Mouse (Mus musculus): Measurements from ENCODE around the gene Cxcl15. TPM values are rescaled to one million over a fixed set of nuclear protein-coding genes. Genes with fewer than 3 reads are reported as not detected.

The Cxcl15 gene
- polyA plus RNA-seq, 1 experiment from 2014 or later: 1.9 TPM

- Histone ChIP-seq H3K9ac (ENCODE audit: low read length) (no peak overlapping the region), H3K36me3 (ENCODE audit: control insufficient read depth, insufficient read depth, low read length) (no peaks in the 10 kb centered on the region), H3K4me1 (ENCODE audit: control insufficient read depth, insufficient read depth, low read length) (no peaks in the 10 kb centered on the region), H3K4me3 (replicated peaks; ENCODE audit: low read length) (no peak overlapping the region), H3K27me3 (ENCODE audit: control insufficient read depth, insufficient read depth, low read length) (no peaks in the 10 kb centered on the region), H3K27ac (ENCODE audit: low read length) (no peak overlapping the region), H3K9me3 (replicated peaks; ENCODE audit: control insufficient read depth, low read length) (no peaks in the 10 kb centered on the region), H3K4me2 (ENCODE audit: low read depth, low read length) (no peak overlapping the region)
- no peak; the same call in 1 of the 2 replicates for ATAC-seq (ENCODE audit: insufficient read depth, low FRiP score)
- 40% methylated on average over 8 of the region's 8 CpGs for WGBS
Observed at GRCm38 (mm10) chr5:90765821-90766606, 28.3 kb upstream of the Cxcl15 start.

GRCm38 (mm10) chr5:90768218-90768617 lies 26.1 kb upstream of the Cxcl15 start, which contains the start of gene Ppbp:
Gene Ppbp (plus strand): TSS chr5:90768518.
- H3K4me2 ChIP-seq (ENCODE audit: low read depth, low read length): no peak within 1 kb of the TSS
- no peak within 1 kb of the TSS for H3K9ac ChIP-seq (ENCODE audit: low read length)
- no peak within 1 kb of the TSS for H3K27ac ChIP-seq (ENCODE audit: low read length)
- no peaks in the 10 kb centered on the region for H3K36me3 ChIP-seq (ENCODE audit: control insufficient read depth, insufficient read depth, low read length)
- WGBS: 57% methylated on average over 3 of the region's 3 CpGs
- H3K27me3 ChIP-seq (ENCODE audit: control insufficient read depth, insufficient read depth, low read length): no peaks in the 10 kb centered on the region
- ATAC-seq (ENCODE audit: insufficient read depth, low FRiP score): no peak
- H3K4me1 ChIP-seq (ENCODE audit: control insufficient read depth, insufficient read depth, low read length): peaks cover 7% of the 10 kb centered on the region; the same call in 1 of the 2 replicates
- no peak within 1 kb of the TSS for H3K4me3 ChIP-seq (replicated peaks; ENCODE audit: low read length)
- H3K9me3 ChIP-seq (replicated peaks; ENCODE audit: control insufficient read depth, low read length): no peaks in the 10 kb centered on the region

GRCm38 (mm10) chr5:90771369-90771768 lies 23.0 kb upstream of the Cxcl15 start:
- peaks cover 7% of the 10 kb centered on the region; the same call in 1 of the 2 replicates for H3K4me1 ChIP-seq (ENCODE audit: control insufficient read depth, insufficient read depth, low read length)
- 70% methylated on average over 3 of the region's 3 CpGs for WGBS
- H3K27ac ChIP-seq (ENCODE audit: low read length): no peak overlapping the region
- ATAC-seq (ENCODE audit: insufficient read depth, low FRiP score): no peak
- no peaks in the 10 kb centered on the region for H3K27me3 ChIP-seq (ENCODE audit: control insufficient read depth, insufficient read depth, low read length)
- no peak overlapping the region for H3K4me2 ChIP-seq (ENCODE audit: low read depth, low read length)
- H3K9me3 ChIP-seq (replicated peaks; ENCODE audit: control insufficient read depth, low read length): no peaks in the 10 kb centered on the region
- no peaks in the 10 kb centered on the region for H3K36me3 ChIP-seq (ENCODE audit: control insufficient read depth, insufficient read depth, low read length)
- H3K4me3 ChIP-seq (replicated peaks; ENCODE audit: low read length): no peak overlapping the region
- no peak overlapping the region for H3K9ac ChIP-seq (ENCODE audit: low read length)

GRCm38 (mm10) chr5:90771880-90772653 lies 22.3 kb upstream of the Cxcl15 start, which contains the start of gene Pf4:
Gene Pf4 (plus strand): TSS chr5:90772435.
- no peak within 1 kb of the TSS; the same call in 1 of the 2 replicates for H3K9ac ChIP-seq (ENCODE audit: low read length)
- ATAC-seq (ENCODE audit: insufficient read depth, low FRiP score): no peak
- H3K27ac ChIP-seq (ENCODE audit: low read length): no peak within 1 kb of the TSS
- no peak within 1 kb of the TSS for H3K4me2 ChIP-seq (ENCODE audit: low read depth, low read length)
- peaks cover 7% of the 10 kb centered on the region; the same call in 1 of the 2 replicates for H3K4me1 ChIP-seq (ENCODE audit: control insufficient read depth, insufficient read depth, low read length)
- no peak within 1 kb of the TSS for H3K4me3 ChIP-seq (replicated peaks; ENCODE audit: low read length)
- H3K36me3 ChIP-seq (ENCODE audit: control insufficient read depth, insufficient read depth, low read length): no peaks in the 10 kb centered on the region
- H3K9me3 ChIP-seq (replicated peaks; ENCODE audit: control insufficient read depth, low read length): no peaks in the 10 kb centered on the region
- no peaks in the 10 kb centered on the region for H3K27me3 ChIP-seq (ENCODE audit: control insufficient read depth, insufficient read depth, low read length)
- 70% methylated on average over 16 of the region's 16 CpGs for WGBS

GRCm38 (mm10) chr5:90775562-90775961 lies 18.8 kb upstream of the Cxcl15 start:
- Histone ChIP-seq H3K4me1 (ENCODE audit: control insufficient read depth, insufficient read depth, low read length) (peaks cover 7% of the 10 kb centered on the region; the same call in 1 of the 2 replicates), H3K27ac (ENCODE audit: low read length) (no peak overlapping the region), H3K4me2 (ENCODE audit: low read depth, low read length) (no peak overlapping the region), H3K36me3 (ENCODE audit: control insufficient read depth, insufficient read depth, low read length) (no peaks in the 10 kb centered on the region), H3K9ac (ENCODE audit: low read length) (no peak overlapping the region), H3K9me3 (replicated peaks; ENCODE audit: control insufficient read depth, low read length) (no peaks in the 10 kb centered on the region), H3K27me3 (ENCODE audit: control insufficient read depth, insufficient read depth, low read length) (no peaks in the 10 kb centered on the region), H3K4me3 (replicated peaks; ENCODE audit: low read length) (no peak overlapping the region)
- WGBS: 80% methylated on average over 5 of the region's 5 CpGs
- ATAC-seq (ENCODE audit: insufficient read depth, low FRiP score): no peak

- no peak overlapping the region for H3K27ac ChIP-seq (ENCODE audit: low read length)
- H3K36me3 ChIP-seq (ENCODE audit: control insufficient read depth, insufficient read depth, low read length): no peaks in the 10 kb centered on the region
- 82% methylated on average over 10 of the region's 10 CpGs for WGBS
- ATAC-seq (ENCODE audit: insufficient read depth, low FRiP score): no peak
- no peaks in the 10 kb centered on the region for H3K9me3 ChIP-seq (replicated peaks; ENCODE audit: control insufficient read depth, low read length)
- H3K4me3 ChIP-seq (replicated peaks; ENCODE audit: low read length): no peak overlapping the region
- H3K9ac ChIP-seq (ENCODE audit: low read length): no peak overlapping the region
- H3K4me2 ChIP-seq (ENCODE audit: low read depth, low read length): no peak overlapping the region
- peaks cover 4% of the 10 kb centered on the region; the same call in 1 of the 2 replicates for H3K4me1 ChIP-seq (ENCODE audit: control insufficient read depth, insufficient read depth, low read length)
- H3K27me3 ChIP-seq (ENCODE audit: control insufficient read depth, insufficient read depth, low read length): no peaks in the 10 kb centered on the region
Observed at GRCm38 (mm10) chr5:90777621-90778020, 16.7 kb upstream of the Cxcl15 start.

- 62% methylated on average over 6 of the region's 6 CpGs for WGBS
- H3K9me3 ChIP-seq (replicated peaks; ENCODE audit: control insufficient read depth, low read length): no peaks in the 10 kb centered on the region
Observed at GRCm38 (mm10) chr5:90778856-90779255, 15.5 kb upstream of the Cxcl15 start.

GRCm38 (mm10) chr5:90783697-90784096 lies 10.6 kb upstream of the Cxcl15 start:
- no peak for ATAC-seq (ENCODE audit: insufficient read depth, low FRiP score)
- H3K27ac ChIP-seq (ENCODE audit: low read length): no peak overlapping the region

More at GRCm38 (mm10) chr5:90778856-90779255, 15.5 kb upstream of the Cxcl15 start:
- Histone ChIP-seq H3K4me2 (ENCODE audit: low read depth, low read length) (no peak overlapping the region), H3K36me3 (ENCODE audit: control insufficient read depth, insufficient read depth, low read length) (no peaks in the 10 kb centered on the region), H3K27ac (ENCODE audit: low read length) (no peak overlapping the region), H3K9ac (ENCODE audit: low read length) (no peak overlapping the region), H3K27me3 (ENCODE audit: control insufficient read depth, insufficient read depth, low read length) (no peaks in the 10 kb centered on the region), H3K4me1 (ENCODE audit: control insufficient read depth, insufficient read depth, low read length) (no peaks in the 10 kb centered on the region), H3K4me3 (replicated peaks; ENCODE audit: low read length) (no peak overlapping the region)
- no peak for ATAC-seq (ENCODE audit: insufficient read depth, low FRiP score)

More at GRCm38 (mm10) chr5:90783697-90784096, 10.6 kb upstream of the Cxcl15 start:
- WGBS: 71% methylated on average over 3 of the region's 3 CpGs
- Histone ChIP-seq H3K4me1 (ENCODE audit: control insufficient read depth, insufficient read depth, low read length) (peaks cover 4% of the 10 kb centered on the region; the same call in 1 of the 2 replicates), H3K36me3 (ENCODE audit: control insufficient read depth, insufficient read depth, low read length) (no peaks in the 10 kb centered on the region), H3K4me2 (ENCODE audit: low read depth, low read length) (no peak overlapping the region), H3K4me3 (replicated peaks; ENCODE audit: low read length) (no peak overlapping the region), H3K9me3 (replicated peaks; ENCODE audit: control insufficient read depth, low read length) (no peaks in the 10 kb centered on the region), H3K9ac (ENCODE audit: low read length) (no peak overlapping the region), H3K27me3 (ENCODE audit: control insufficient read depth, insufficient read depth, low read length) (no peaks in the 10 kb centered on the region)

Data from stomach, embryonic 16.5 days (tissue).